Mouse (Mus musculus) neural tube, embryonic 11.5 days (tissue): ENCODE data around the gene Tbcd. TPM values are rescaled to one million over a fixed set of nuclear protein-coding genes. Genes with fewer than 3 reads are reported as not detected.
"Not testable (repeated sequence)": the region's sequence is repeated elsewhere in the genome, so short reads cannot be mapped to it uniquely, and the experiment has no call there.

Experiments
- ATAC-seq: fragments of 200-750 bp; cut with Nextera tagmentation; 2 replicates; pipeline ENCODE4 v1.8.0; 2017; ENCODE audit warnings: moderate number of reproducible peaks, mild to moderate bottlenecking, moderate TSS enrichment, moderate library complexity; ENCODE audit not compliant: insufficient read depth, low FRiP score, low TSS enrichment
- DNase-seq: peaks from one replicate; pipeline ENCODE4 v3.0.0-alpha.2; 2015; ENCODE audit warnings: low spot score
- H3K27ac ChIP-seq: fragments of 300-500 bp; sonication (generic); 2 replicates; pipeline ENCODE4 v1.5.1; 2014; ENCODE audit warnings: low read depth, mild to moderate bottlenecking, low read length
- H3K27me3 ChIP-seq: fragments of 300-500 bp; sonication (generic); 2 replicates; pipeline ENCODE4 v1.6.1; 2014; ENCODE audit warnings: mild to moderate bottlenecking, low read length, mixed read lengths; ENCODE audit not compliant: control insufficient read depth, insufficient read depth
- H3K36me3 ChIP-seq: fragments of 300-500 bp; sonication (generic); 2 replicates; pipeline ENCODE4 v1.6.1; 2014; ENCODE audit warnings: mild to moderate bottlenecking, low read length, moderate library complexity, mixed read lengths; ENCODE audit not compliant: control insufficient read depth, insufficient read depth
- H3K4me1 ChIP-seq: fragments of 300-500 bp; sonication (generic); 2 replicates; pipeline ENCODE4 v1.6.1; 2014; ENCODE audit warnings: low read length, mixed read lengths; ENCODE audit not compliant: control insufficient read depth, insufficient read depth
- H3K4me2 ChIP-seq: fragments of 300-500 bp; sonication (generic); 2 replicates; pipeline ENCODE4 v1.6.1; 2014; ENCODE audit warnings: low read depth, mild to moderate bottlenecking, moderate library complexity
- H3K4me3 ChIP-seq: fragments of 300-500 bp; sonication (generic); 2 replicates; pipeline ENCODE4 v1.5.1; 2014; ENCODE audit warnings: low read depth, low read length
- H3K9ac ChIP-seq: fragments of 300-500 bp; sonication (generic); 2 replicates; pipeline ENCODE4 v1.6.1; 2014; ENCODE audit warnings: mild to moderate bottlenecking, low read length
- H3K9me3 ChIP-seq: fragments of 300-500 bp; sonication (generic); 2 replicates; pipeline ENCODE4 v1.6.1; 2016; ENCODE audit warnings: low read length; ENCODE audit not compliant: control insufficient read depth
- WGBS: fragments of 180-500 bp; shearing (Covaris S2); extraction: QIAGEN DNeasy Blood & Tissue Kit; methylation state at CpG from one replicate; pipeline ENCODE4 v1.1.7; 2014; 5-methylcytosine and 5-hydroxymethylcytosine counted together
- polyA plus RNA-seq: library from polyadenylated mRNA; unstranded; fragments of >200 nt; fragmentation: Nextera tagmentation; extraction: Ambion mirVana; gene quantifications from 2 replicates; pipeline ENCODE4 v1.2.1, GENCODE M21; 2014

Tbcd gene
- polyA plus RNA-seq, 1 experiment from 2014 or later: 51.6 TPM

- Histone ChIP-seq H3K4me2 (no peak overlapping the region), H3K4me1 (no peaks in the 10 kb centered on the region), H3K9me3 (no peaks in the 10 kb centered on the region), H3K36me3 (no peaks in the 10 kb centered on the region), H3K9ac (no peak overlapping the region), H3K27me3 (no peaks in the 10 kb centered on the region), H3K27ac (no peak overlapping the region), H3K4me3 (no peak overlapping the region)
- DNase-seq (no peak), ATAC-seq (no peak)
- WGBS: 83% methylated on average over 6 of the region's 6 CpGs
Measured at GRCm38 (mm10) chr11:121655807-121656511, 204.2 kb downstream of the Tbcd start.

- Histone ChIP-seq H3K4me1 (no peaks in the 10 kb centered on the region), H3K27ac (no peak overlapping the region), H3K4me2 (no peak overlapping the region), H3K9me3 (no peaks in the 10 kb centered on the region), H3K4me3 (no peak overlapping the region), H3K9ac (no peak overlapping the region), H3K36me3 (no peaks in the 10 kb centered on the region), H3K27me3 (no peaks in the 10 kb centered on the region)
- DNase-seq (no peak), ATAC-seq (no peak)
- WGBS: 52% methylated on average over 1 of the region's 1 CpGs
Measured at GRCm38 (mm10) chr11:121658151-121658550, 206.4 kb downstream of the Tbcd start.

- not testable (repeated sequence) for H3K4me3 ChIP-seq, H3K27ac ChIP-seq, H3K9me3 ChIP-seq, H3K4me1 ChIP-seq, H3K27me3 ChIP-seq, H3K9ac ChIP-seq, H3K36me3 ChIP-seq, DNase-seq, ATAC-seq, H3K4me2 ChIP-seq
- WGBS: 90% methylated on average over 2 of the region's 2 CpGs
Measured at GRCm38 (mm10) chr11:121660604-121661003, 208.9 kb downstream of the Tbcd start.

DNA sequence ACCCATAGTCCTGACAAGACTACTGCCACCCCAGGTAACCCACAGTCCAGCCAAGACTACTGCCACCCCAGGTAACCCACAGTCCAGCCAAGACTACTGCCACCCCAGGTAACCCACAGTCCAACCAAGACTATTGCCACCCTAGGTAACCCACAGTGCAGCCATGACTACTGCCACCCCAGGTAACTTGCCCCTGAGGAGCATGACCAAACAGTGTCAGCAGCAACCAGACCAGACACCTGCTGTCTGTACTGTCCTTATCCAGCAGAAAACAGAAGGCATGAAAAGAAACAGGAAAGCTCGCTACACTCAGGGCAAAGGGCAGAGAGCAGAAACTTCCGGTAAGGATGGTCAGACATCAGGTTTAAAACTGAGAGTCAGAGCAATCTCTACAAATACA, 209.4 kb downstream of the Tbcd start:
- no peak overlapping the region for H3K9ac ChIP-seq

More for the DNA sequence above, 209.4 kb downstream of the Tbcd start:
- 87% methylated on average over 2 of the region's 2 CpGs for WGBS
- ATAC-seq: no peak
- DNase-seq: no peak
- no peaks in the 10 kb centered on the region for H3K27me3 ChIP-seq
- H3K27ac ChIP-seq: no peak overlapping the region
- H3K4me1 ChIP-seq: no peaks in the 10 kb centered on the region
- no peak overlapping the region for H3K4me2 ChIP-seq
- H3K4me3 ChIP-seq: no peak overlapping the region
- H3K36me3 ChIP-seq: no peaks in the 10 kb centered on the region
- no peaks in the 10 kb centered on the region for H3K9me3 ChIP-seq

Other genes with a start within 250 kb of the Tbcd start
- gene Hexdc, start 247.5 kb upstream of the Tbcd start, polyA plus RNA-seq: 7.0 and 7.6 TPM in 2 replicates
- gene Ogfod3, start 247.2 kb upstream of the Tbcd start, polyA plus RNA-seq: 17.8 and 19.8 TPM in 2 replicates
- gene Cybc1, start 222.6 kb upstream of the Tbcd start, polyA plus RNA-seq: 42.3 and 45.7 TPM in 2 replicates
- 77.8 and 87.0 TPM in 2 replicates for gene Narf, start 214.7 kb upstream of the Tbcd start, polyA plus RNA-seq
- gene Foxk2, start 192.0 kb upstream of the Tbcd start, polyA plus RNA-seq: 18.7 and 20.6 TPM in 2 replicates
- 111 and 116 TPM in 2 replicates for gene Wdr45b, start 97.5 kb upstream of the Tbcd start, polyA plus RNA-seq
- gene Rab40b, start 63.7 kb upstream of the Tbcd start, polyA plus RNA-seq: 4.2 and 4.7 TPM in 2 replicates
- gene Fn3krp, start 30.5 kb upstream of the Tbcd start, polyA plus RNA-seq: 8.2 and 8.8 TPM in 2 replicates
- gene Fn3k, start 17.0 kb upstream of the Tbcd start, polyA plus RNA-seq: 2.3 and 3.5 TPM in 2 replicates
- 0.58 and 1.1 TPM in 2 replicates for gene Zfp750, start 67.4 kb downstream of the Tbcd start, polyA plus RNA-seq
- 6.1 and 6.4 TPM in 2 replicates for gene B3gntl1, start 221.2 kb downstream of the Tbcd start, polyA plus RNA-seq
- gene Metrnl, start 249.6 kb downstream of the Tbcd start, polyA plus RNA-seq: 16.4 and 18.9 TPM in 2 replicates